Mouse (Mus musculus): Measurements from ENCODE around the gene Crtam.

DNA sequence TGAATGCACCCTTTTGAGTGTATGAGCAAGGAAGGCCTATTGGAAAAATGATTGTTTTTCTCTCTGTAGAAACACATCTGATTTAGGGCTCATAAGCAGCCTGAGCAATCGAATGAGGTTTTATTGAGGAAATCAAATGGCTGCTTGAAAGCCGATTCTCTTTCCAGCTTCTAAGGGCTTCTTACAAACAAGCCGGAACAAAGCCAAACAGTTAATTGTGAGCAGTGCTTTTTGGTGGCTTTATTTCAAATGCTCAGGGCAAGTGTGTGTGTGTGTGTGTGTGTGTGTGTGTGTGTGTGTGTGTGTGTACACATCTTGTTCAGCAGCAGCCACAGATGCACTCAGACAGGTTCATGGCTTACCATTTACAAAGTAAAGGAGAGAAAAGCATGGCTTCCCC is 43.0 kb downstream of the Crtam start:
- TF ChIP-seq E2F4 (IDR thresholded peaks at IDR 0.05; ENCODE audit: insufficient replicate concordance, low read depth, low read length) (no peak), POLR2AphosphoS2 (IDR thresholded peaks at IDR 0.05; ENCODE audit: low read depth, low read length) (no peak), CTCF (conservative IDR thresholded peaks at IDR 0.05 in 1 of 2, IDR thresholded peaks at IDR 0.05 in 1 of 2; ENCODE audit: low read depth in 2 of 2, low read length in 2 of 2) (no peak), UBTF (IDR thresholded peaks at IDR 0.05; ENCODE audit: low read depth, low read length) (no peak), MAFK (IDR thresholded peaks at IDR 0.05; ENCODE audit: insufficient replicate concordance, low read length) (no peak), TCF12 (IDR thresholded peaks at IDR 0.05; ENCODE audit: low read depth, low read length) (no peak), MAX (IDR thresholded peaks at IDR 0.05; ENCODE audit: low read length) (no peak), CHD2 (IDR thresholded peaks at IDR 0.05; ENCODE audit: low read length) (no peak), EP300 (IDR thresholded peaks at IDR 0.05; ENCODE audit: low read length) (no peak), MEF2A (IDR thresholded peaks at IDR 0.05; ENCODE audit: borderline replicate concordance, low read depth, low read length) (no peak)

All from CH12.LX (cell line).